Mouse (Mus musculus) thymus, postnatal 25 days (tissue): Measurements from ENCODE around the gene Nutm2.
A peak's percentile ranks its signal among the peaks of the same experiment; 100 is the strongest.
"Not testable (repeated sequence)": the region's sequence is repeated elsewhere in the genome, so short reads cannot be mapped to it uniquely, and the experiment has no call there.

Experiments used
- DNase-seq: peaks from one replicate; pipeline ENCODE4 v3.0.0; 2022

Gene Nutm2

DNA sequence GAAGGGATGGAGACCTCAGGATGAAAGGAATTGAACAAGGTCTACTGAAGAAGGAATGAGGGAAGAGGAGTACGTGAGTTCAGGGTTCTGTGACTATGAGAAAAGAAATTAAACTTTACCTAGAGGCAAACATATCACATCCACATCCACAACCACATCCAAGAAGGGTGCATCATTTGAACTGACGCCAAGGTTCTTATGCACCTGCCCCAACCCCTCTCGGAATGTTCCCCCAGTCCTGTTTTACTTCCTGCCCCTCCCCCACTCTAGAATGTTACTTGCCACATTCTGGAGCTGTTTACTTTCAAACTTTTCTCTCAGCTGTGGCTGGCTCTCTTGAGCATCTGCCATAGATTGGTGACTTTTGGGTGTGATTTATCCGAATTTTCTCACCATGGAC, at the start of gene Nutm2:
Gene Nutm2, plus strand, starts transcription at position 301 of the 400 bp plus-strand sequence.
- no peak for DNase-seq

DNA sequence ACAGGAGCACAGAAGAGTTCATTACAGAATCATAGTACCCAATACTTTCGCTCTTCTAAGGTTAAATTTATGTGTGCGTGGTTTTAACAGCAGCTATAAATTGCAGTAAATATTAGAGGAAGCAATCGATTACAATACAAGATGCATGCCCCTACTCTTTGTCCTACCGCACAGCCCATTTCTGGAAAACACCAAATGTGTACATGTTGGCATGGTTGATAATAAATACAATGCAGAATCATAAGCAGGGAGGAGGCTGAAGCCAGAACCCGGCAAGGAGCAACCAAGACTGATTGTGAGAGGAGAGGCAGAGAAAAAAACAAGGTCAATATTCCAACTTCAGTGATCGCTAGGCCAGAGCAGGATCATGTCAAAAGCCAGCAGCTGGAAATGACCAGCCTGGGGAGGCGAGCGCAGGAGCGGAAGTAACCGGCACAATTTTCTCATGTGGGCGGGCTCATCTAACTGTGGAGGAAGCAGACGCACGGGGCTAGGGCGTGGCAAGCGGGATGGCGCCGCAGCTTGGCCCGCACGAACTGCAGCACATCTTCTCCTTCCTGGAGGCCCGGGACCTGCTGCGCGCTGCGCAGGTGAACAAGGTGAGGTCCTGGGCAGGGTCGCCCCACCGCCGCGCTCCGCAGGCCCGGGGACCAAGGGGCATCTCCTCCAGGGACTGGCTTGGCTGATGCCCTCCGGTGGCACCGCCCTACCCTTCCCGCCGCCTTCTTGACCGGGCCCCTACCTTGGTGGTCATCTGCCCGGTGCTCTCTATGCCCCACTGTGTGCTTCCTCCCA, 49.5 kb upstream of the Nutm2 start, which contains the start of gene Fbxw17:
Gene Fbxw17, plus strand, starts transcription at position 476 of the 795 bp plus-strand sequence.
- peak; percentile 69 for DNase-seq

DNA sequence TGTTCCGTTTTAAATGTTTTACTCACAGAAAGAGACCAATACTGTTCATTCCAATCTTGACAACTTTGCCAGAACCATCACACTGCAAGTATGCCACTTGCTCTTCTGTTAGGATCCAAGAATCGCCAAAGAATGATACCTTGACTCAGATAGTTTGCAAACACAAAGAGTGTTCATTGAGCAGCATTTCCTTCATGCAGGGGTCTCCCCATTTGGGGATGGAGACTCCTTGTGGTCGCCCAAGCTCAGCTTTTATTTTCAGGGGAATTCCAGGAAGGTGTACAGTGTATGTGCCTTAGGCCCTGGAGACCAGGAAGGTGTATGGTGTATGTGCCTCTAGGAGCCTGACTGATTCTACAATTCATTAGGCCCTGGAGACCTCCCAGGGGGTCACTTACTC, 48.7 kb upstream of the Nutm2 start:
- no peak for DNase-seq

DNA sequence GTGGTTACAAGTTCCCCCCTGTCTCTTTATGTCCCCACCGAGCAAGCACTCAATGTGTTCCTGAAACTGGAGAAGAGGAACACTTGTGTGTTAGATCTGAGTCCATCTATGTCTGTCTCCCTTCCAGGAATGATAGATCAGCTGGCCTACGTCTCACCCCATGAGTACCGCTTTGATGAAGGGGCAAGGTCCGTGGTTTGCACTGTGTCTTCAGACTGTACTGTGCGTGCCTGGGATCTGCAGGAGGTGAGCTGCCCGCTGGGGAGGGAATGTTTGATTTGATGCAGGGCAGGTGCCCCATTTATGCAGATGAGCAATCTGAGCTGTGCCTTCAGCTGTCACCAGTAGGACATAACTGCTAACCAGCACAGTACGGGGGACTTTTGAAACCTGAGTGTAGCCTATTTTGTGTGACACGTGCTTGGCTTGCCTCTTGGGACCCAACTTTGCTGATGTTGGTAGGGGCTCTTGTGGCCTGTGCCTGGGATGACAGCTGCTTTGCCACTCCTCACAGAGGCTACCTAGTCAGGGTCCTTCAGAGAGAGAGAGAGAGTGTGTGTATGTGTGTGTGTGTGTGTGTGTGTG, 43.4 kb upstream of the Nutm2 start:
- DNase-seq: no peak

DNA sequence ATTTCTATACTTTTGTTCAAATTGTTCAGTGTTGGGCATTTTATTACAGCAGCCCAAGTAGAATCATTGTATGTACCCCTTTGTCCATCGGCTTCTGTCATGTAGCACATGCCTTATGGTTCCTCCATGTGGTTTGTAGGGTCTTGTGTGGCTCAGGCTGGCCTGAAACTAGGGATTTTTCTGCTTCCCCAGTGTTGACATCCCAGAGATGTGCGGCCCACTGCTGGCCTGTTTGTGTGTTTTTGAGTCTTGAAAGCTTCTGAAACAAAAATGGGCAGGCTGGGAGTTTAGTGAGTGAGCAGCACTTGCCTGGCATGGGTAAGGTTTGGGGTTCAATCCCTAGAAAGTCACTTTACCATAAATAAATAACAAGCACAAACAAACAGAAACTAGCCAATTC, 42.6 kb upstream of the Nutm2 start:
- DNase-seq: no peak

DNA sequence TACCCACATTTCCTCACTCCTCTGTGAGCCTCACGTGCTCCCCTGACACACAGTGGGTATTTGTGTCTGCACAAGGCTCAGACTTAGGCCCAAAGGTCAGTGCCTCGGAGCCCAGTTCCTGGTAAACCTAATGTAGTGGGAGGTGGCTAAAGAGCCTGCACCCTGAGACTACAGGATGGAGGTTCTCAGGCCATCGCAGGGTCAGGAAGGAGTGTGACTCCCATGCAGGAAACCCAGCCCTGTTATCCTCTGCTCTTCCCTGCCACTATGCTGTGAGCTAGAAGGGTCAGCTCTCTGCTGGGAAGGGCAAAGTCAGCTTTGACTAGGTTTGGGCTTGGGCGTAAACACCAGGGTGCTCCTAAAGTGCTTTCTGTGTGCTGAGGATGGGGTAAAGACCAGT, 40.4 kb upstream of the Nutm2 start:
- DNase-seq: no peak

DNA sequence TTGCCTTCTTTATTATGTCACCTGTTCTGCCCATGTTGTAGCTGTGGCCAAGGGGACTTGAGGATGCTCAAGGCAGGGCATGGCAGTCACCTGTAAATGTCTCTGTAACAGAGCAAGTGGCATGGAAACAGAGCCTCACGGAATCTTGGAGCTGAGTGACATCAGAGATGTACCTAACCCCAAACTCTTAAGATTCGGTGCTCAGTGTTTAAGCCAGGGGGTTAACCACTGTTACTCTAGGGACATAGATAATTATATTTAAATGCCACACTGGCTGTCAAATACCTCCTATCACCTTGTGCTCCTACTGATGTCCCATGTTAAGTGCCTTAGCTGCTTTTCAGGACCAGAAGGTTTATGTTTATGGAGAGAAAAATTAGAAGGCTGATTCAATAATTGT, 23.3 kb upstream of the Nutm2 start, which contains the start of gene Gm47429:
Gene Gm47429, minus strand, starts transcription at position 101 of the 400 bp plus-strand sequence.
- DNase-seq: no peak

DNA sequence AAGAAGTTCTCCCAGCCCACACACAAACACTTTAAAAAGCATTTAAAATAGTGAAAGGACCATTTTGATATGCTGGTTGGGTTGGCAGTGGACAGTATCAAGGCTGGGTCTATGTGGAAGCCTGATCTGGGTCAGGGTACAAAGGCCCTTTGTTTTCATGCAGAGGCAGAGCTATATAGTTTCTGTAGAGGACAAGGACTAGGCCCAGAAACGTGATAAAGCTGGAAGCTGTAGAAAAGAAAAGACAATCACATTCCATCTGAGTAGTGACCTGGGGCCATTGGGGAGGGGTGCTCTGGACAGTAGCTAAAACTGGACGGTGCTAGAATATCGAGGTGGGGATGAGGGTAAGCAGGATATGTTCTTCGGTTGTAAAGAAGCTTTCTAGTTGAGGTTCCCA, 21.8 kb upstream of the Nutm2 start:
- no peak for DNase-seq

DNA sequence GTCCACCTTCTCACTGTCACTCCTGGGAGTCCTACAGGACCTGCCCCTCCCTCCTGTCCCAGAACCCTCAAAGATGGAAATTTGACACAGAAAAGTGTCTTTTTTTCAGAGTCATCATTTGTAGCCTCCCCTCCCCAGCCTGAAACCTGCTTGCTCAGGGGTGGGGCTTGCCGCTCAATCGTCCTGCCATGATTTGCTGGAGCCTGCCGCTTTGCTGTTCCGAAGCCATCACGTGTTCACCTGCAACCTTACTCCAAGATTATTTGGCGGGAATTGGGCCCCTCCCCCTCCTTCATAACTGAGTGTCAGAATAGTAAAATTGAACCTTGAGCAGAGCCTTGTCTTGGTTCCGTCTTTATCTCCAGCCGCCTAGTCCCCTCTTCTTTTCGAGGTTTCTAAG, 14.8 kb upstream of the Nutm2 start:
- not testable (repeated sequence) for DNase-seq

DNA sequence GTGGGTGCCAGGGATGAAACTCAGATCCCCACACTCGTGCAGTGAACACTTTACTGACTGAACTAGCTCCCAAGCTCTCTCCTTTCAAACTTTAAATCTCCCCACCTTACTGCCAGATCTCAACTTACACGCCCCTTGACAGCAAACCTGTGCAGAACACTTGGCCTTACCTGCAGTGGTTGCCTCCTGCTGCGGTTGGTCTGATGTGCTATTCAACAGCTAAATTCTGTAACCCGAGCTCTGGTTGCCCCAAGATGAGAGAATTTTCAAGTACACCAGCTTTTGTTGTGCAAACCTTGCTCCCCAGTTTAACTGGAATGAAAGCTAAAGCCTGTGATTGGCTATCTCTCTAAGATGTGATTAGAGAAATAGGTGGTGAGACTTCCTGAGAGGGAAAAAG, 13.7 kb upstream of the Nutm2 start:
- no peak for DNase-seq

DNA sequence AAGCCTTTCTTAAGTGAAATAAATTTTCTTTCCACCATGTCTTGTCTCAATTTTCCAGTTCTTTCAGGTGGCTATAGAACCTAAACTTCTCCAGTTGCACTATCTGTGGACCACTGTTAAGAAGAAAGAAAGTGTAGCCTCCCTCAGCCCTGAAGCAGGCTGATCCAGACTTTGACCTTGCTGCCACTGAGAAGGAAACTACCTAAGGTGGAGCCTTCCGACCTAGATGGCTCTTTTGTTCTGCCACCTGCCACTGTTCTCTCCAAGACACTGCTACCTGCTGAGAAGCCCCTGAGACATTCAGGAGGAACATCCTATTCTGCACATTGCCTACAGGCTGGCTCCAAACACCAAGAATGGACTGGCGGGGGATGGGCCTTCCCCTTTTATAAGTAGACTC, 6.7 kb upstream of the Nutm2 start:
- not testable (repeated sequence) for DNase-seq

DNA sequence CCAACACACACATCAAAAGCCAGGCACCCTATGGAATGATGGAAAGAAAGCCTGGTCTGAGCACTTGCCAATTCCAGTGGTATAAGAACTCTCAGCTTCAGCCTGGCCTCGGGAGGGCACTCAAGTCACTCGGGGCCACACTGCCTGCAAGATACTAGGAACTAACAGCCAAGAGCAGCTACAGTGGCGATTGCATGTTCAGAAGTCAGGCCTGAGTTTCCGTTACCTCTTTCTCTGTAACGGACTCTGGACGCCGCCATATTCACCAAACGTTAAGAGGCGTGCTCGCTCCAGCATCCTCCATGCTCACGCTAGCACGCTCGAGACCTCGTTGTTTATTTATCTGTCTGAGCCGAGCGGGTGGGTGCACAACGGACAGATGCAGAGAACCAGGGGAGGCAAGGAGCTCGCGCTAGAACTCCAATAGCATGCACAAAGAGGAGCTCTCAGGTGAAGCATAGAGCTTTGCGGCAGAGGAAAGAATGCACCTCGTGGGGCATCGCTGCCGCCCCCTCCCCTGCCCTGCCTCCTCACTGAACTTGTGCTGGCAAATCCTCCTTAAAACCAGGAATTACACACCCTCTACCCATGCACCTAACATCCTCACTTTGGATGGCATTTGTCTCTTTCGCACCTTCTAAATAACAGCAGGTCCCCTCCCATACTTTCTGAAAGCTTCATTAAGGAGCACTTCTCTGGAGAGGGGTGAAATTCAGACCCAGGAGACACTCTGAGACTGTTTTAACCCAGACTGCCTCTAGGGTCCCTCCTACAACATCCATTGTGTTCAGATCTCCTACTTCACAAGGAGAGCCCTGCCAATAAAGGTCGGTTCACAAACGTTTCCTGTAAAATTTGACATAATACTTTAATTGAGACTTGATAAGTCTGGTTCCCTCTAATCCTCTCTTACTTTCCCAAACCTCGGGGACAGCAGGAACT, 2.2 kb upstream of the Nutm2 start:
- DNase-seq: no peak

DNA sequence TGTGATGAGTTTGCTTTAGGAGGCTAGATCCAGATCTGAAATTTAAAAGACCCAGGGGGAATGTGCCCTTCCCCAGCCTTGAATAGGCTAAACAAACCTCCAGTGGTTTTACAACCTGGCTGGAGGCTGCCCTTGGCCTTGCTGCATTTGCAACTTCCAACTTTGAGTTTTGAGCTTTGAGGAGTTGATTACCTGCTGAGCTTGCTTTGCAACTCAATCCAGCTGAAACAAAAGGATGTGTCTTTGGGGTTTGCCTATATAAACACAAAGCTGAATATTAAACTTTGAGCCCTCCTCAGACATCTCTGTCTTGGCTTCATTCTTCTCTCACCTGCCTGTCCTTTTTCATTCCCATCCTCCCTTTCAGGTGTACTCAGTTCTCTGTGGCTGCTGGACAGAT, 21.4 kb downstream of the Nutm2 start:
- not testable (repeated sequence) for DNase-seq

DNA sequence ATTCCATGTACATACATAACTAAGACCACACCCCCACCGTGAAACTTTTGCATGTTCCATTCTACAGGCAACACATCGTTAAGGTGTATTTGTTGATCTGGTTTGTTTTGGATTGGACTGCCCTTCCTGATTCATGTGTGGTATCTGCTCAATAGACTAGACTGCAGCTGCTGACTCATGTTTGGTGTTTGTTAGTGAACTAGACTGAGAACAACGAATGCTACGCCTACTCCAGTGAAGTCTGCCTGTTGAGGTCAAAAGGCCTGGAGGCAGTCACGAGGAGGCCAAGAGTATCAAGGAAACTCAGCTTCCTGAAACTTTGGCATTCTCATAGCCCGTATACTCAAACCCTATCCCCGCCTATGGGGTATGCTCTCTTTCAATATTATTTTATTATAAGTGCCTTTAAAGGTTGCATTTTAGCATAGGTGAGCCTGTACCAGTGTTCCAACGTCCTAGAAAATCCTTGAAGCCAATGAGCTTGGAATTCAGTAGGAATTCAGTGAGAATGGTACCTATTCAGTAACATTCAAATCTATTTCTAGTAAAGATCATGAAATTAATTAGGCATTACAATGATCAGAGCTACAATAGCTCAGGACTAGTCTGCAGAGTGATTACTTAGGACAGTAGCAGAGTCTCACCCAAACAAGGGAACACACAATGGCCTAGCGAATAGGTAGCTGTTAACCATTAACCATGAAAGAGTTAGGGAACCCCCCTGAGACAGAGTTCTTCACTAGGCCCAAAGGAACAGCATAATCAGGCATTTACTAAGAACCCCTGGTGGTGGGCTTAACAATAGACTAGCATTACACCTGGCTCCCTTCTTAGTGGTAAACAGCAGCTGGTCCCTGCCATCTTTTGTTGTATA, 43.6 kb downstream of the Nutm2 start:
- not testable (repeated sequence) for DNase-seq
